Mouse (Mus musculus) MEL (cell line): ENCODE data around the gene Abcc6.

ENCODE experiments used
- BHLHE40 ChIP-seq: IDR thresholded peaks from 2 replicates; pipeline ENCODE4 v1.6.1; 2012; ENCODE audit warnings: low read depth, mild to moderate bottlenecking, inconsistent platforms, low read length, improper control_type of control experiment, borderline replicate concordance
- E2F4 ChIP-seq: IDR thresholded peaks from 2 replicates; pipeline ENCODE4 v1.6.1; 2011; ENCODE audit warnings: low read depth, low read length, improper control_type of control experiment, borderline replicate concordance
- HCFC1 ChIP-seq: IDR thresholded peaks from 2 replicates; pipeline ENCODE4 v1.6.1; 2012; ENCODE audit warnings: low read depth, mild to moderate bottlenecking, inconsistent platforms, low read length, improper control_type of control experiment, moderate library complexity
- KAT2A ChIP-seq: conservative IDR thresholded peaks from 2 replicates; pipeline ENCODE4 v1.6.1; 2012; ENCODE audit warnings: low read depth, low read length, improper control_type of control experiment, inconsistent platforms
- MEF2A ChIP-seq: IDR thresholded peaks from 2 replicates; pipeline ENCODE4 v1.6.1; 2014; ENCODE audit warnings: low read depth, mild to moderate bottlenecking, inconsistent platforms, low read length, improper control_type of control experiment; ENCODE audit not compliant: poor library complexity, insufficient replicate concordance, severe bottlenecking; ENCODE audit errors: extremely low read depth
- MXI1 ChIP-seq: IDR thresholded peaks from 2 replicates; pipeline ENCODE4 v1.6.1; 2011; ENCODE audit warnings: mild to moderate bottlenecking, low read depth, low read length, improper control_type of control experiment
- POLR2A ChIP-seq, 2 experiments: IDR thresholded peaks; 2 replicates each; pipeline ENCODE4 v1.6.1; 2011 to 2012; ENCODE audit warnings: low read length in 2 of 2, mild to moderate bottlenecking in 2 of 2, control low read depth in 1 of 2, improper control_type of control experiment in 1 of 2, low read depth in 1 of 2, moderate library complexity in 1 of 2; ENCODE audit not compliant: control insufficient read depth in 1 of 2, insufficient read depth in 1 of 2, poor library complexity in 1 of 2
- POLR2AphosphoS5 ChIP-seq: IDR thresholded peaks from 2 replicates; pipeline ENCODE4 v1.6.1; 2012; ENCODE audit warnings: low read depth, borderline replicate concordance, mild to moderate bottlenecking, inconsistent platforms, low read length, moderate library complexity, mixed read lengths
- SMC3 ChIP-seq: IDR thresholded peaks from 2 replicates; pipeline ENCODE4 v1.6.1; 2011; ENCODE audit warnings: low read depth, low read length, improper control_type of control experiment
- TAL1 ChIP-seq: IDR thresholded peaks from 2 replicates; pipeline ENCODE4 v1.6.1; 2012; ENCODE audit warnings: mild to moderate bottlenecking, inconsistent platforms, low read length, moderate library complexity, mixed read lengths
- UBTF ChIP-seq: IDR thresholded peaks from 2 replicates; pipeline ENCODE4 v1.6.1; 2012; ENCODE audit warnings: low read depth, mild to moderate bottlenecking, inconsistent platforms, low read length, improper control_type of control experiment, moderate library complexity, borderline replicate concordance; ENCODE audit not compliant: insufficient read depth
- ZKSCAN1 ChIP-seq: IDR thresholded peaks from 2 replicates; pipeline ENCODE4 v1.6.1; 2012; ENCODE audit warnings: low read depth, mild to moderate bottlenecking, inconsistent platforms, low read length, improper control_type of control experiment, moderate library complexity

GRCm38 (mm10) chr7:46030145-46030488 is at the start of gene Abcc6:
- TF ChIP-seq POLR2AphosphoS5 (no peak), E2F4 (no peak), SMC3 (no peak), HCFC1 (no peak), TAL1 (no peak), BHLHE40 (no peak), ZKSCAN1 (no peak), MEF2A (no peak), POLR2A (IDR thresholded peaks at IDR 0.05; ENCODE audit: control insufficient read depth in 1 of 2, insufficient read depth in 1 of 2, low read depth in 1 of 2, low read length in 2 of 2, poor library complexity in 1 of 2) (no peak), UBTF (no peak), KAT2A (no peak), MXI1 (no peak)
